Mouse (Mus musculus): Measurements from ENCODE around the gene Rabl6.

DNA sequence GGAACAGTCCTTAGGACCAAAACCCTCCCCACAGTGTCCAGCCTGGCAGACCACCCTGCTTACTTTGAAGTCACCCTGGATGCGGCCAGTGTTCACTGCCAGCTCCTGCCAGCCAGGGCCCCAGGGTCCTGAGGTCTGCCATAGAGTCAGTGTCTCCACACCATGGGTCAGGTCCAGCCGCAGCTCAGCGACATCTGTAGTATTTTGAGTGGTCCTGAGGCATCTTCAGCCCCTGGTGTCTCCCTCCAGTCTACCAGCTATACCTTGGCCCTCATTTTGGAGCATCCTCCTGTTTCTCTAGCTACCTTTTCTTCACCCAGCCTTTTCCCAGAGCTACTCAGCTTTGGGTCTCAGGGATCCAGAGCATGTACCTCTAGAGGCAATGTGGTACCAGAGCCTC, 39.0 kb downstream of the Rabl6 start:
- TF ChIP-seq POLR2A (IDR thresholded peaks at IDR 0.05; ENCODE audit: extremely low read depth, insufficient read depth, low read length): no peak
- no peak for TF ChIP-seq CTCF (IDR thresholded peaks at IDR 0.05; ENCODE audit: extremely low read depth, insufficient read depth, low read length)

Measured in cortical plate, adult 2 months (tissue).